Mouse (Mus musculus): Measurements from ENCODE around the gene Agpat3. TPM values are rescaled to one million over a fixed set of nuclear protein-coding genes. Genes with fewer than 3 reads are reported as not detected.
A peak's percentile ranks its signal among the peaks of the same experiment; 100 is the strongest.

The Agpat3 gene
- total and polyA plus RNA-seq, 3 experiments, result 0.07 TPM; not detected in 2

- no peak for DNase-seq (ENCODE audit: low read depth, low spot score)
- Histone ChIP-seq H3K4me3 (ENCODE audit: control insufficient read depth in 1 of 2, insufficient read depth in 1 of 2, low read depth in 2 of 2, low read length in 2 of 2) (peak overlapping the region in 1 of 2 experiments; percentile 77; a peak in 1 of 4 replicates), H3K27me3 (ENCODE audit: control insufficient read depth in 1 of 2, insufficient read depth in 2 of 2, low read length in 2 of 2) (no peaks in the 10 kb centered on the region), H3K4me1 (ENCODE audit: control insufficient read depth in 1 of 2, insufficient read depth in 2 of 2, low read length in 2 of 2) (peaks cover 12 to 37% of the 10 kb centered on the region in 2 experiments), H3K9ac (ENCODE audit: control insufficient read depth, low read depth, low read length, poor library complexity, severe bottlenecking) (no peak overlapping the region), H3K9me3 (replicated peaks; ENCODE audit: insufficient read depth, low read length) (no peaks in the 10 kb centered on the region), H3K27ac (ENCODE audit: control insufficient read depth, low read depth, low read length) (no peak overlapping the region), H3K36me3 (ENCODE audit: control insufficient read depth in 1 of 2, insufficient read depth in 2 of 2, low read length in 2 of 2) (peaks cover 0 to 15% of the 10 kb centered on the region in 2 experiments; a peak in 2 of 4 replicates), H3K79me2 (ENCODE audit: control insufficient read depth, insufficient read depth, low read length, poor library complexity) (no peaks in the 10 kb centered on the region)
- TF ChIP-seq MAFK (IDR thresholded peaks at IDR 0.05; ENCODE audit: borderline replicate concordance, low read depth, low read length), result no peak
- 0 out of 4 replicates have a peak, but pooled peaks of 1 of the 2 experiments have one; percentile 1 for TF ChIP-seq POLR2A (IDR thresholded peaks at IDR 0.05; ENCODE audit: control insufficient read depth in 1 of 2, insufficient read depth in 1 of 2, low read depth in 1 of 2, low read length in 2 of 2, poor library complexity in 1 of 2)
- TF ChIP-seq CHD2 (IDR thresholded peaks at IDR 0.05; ENCODE audit: low read length), result no peak
- peak; percentile 15; the same call in 1 of the 2 replicates for TF ChIP-seq GATA1 (IDR thresholded peaks at IDR 0.05; ENCODE audit: low read depth, low read length)
These were observed 19.5 kb upstream of the Agpat3 start for GRCm38 (mm10) chr10:78371746-78372145.

- H3K9ac ChIP-seq (ENCODE audit: control insufficient read depth, low read depth, low read length, poor library complexity, severe bottlenecking), result peak overlapping the region; percentile 16
- peaks cover 14 to 38% of the 10 kb centered on the region in 2 experiments for H3K4me1 ChIP-seq (ENCODE audit: control insufficient read depth in 1 of 2, insufficient read depth in 2 of 2, low read length in 2 of 2)
- H3K27me3 ChIP-seq (ENCODE audit: control insufficient read depth in 1 of 2, insufficient read depth in 2 of 2, low read length in 2 of 2), result no peaks in the 10 kb centered on the region
- TF ChIP-seq USF1 (IDR thresholded peaks at IDR 0.05; ENCODE audit: low read depth, low read length) (no peak), CTCF (IDR thresholded peaks at IDR 0.05 in 2 of 3, conservative IDR thresholded peaks at IDR 0.05 in 1 of 3; ENCODE audit: control insufficient read depth in 1 of 3, insufficient read depth in 1 of 3, low read depth in 2 of 3, low read length in 3 of 3, poor library complexity in 1 of 3, severe bottlenecking in 1 of 3) (no peak), SIN3A (IDR thresholded peaks at IDR 0.05; ENCODE audit: low read length) (no peak), NRF1 (IDR thresholded peaks at IDR 0.05; ENCODE audit: insufficient read depth, low read depth, low read length, poor library complexity, severe bottlenecking) (no peak), POLR2AphosphoS5 (IDR thresholded peaks at IDR 0.05; ENCODE audit: borderline replicate concordance, low read depth, low read length) (no peak), TAL1 (IDR thresholded peaks at IDR 0.05; ENCODE audit: low read length) (no peak), UBTF (IDR thresholded peaks at IDR 0.05; ENCODE audit: borderline replicate concordance, insufficient read depth, low read depth, low read length) (no peak), HCFC1 (IDR thresholded peaks at IDR 0.05; ENCODE audit: low read depth, low read length) (no peak), MAX (IDR thresholded peaks at IDR 0.05; ENCODE audit: low read length) (no peak), ETS1 (IDR thresholded peaks at IDR 0.05; ENCODE audit: low read depth, low read length) (no peak), MAFK (IDR thresholded peaks at IDR 0.05; ENCODE audit: borderline replicate concordance, low read depth, low read length) (no peak), MEF2A (IDR thresholded peaks at IDR 0.05; ENCODE audit: extremely low read depth, insufficient replicate concordance, low read depth, low read length, poor library complexity, severe bottlenecking) (no peak), RAD21 (IDR thresholded peaks at IDR 0.05; ENCODE audit: low read depth, low read length) (no peak), E2F4 (IDR thresholded peaks at IDR 0.05; ENCODE audit: borderline replicate concordance, low read depth, low read length) (no peak), RCOR1 (IDR thresholded peaks at IDR 0.05; ENCODE audit: low read depth, low read length) (no peak), ZMIZ1 (IDR thresholded peaks at IDR 0.05; ENCODE audit: low read depth, low read length) (no peak)
- H3K79me2 ChIP-seq (ENCODE audit: control insufficient read depth, insufficient read depth, low read length, poor library complexity), result no peaks in the 10 kb centered on the region
- H3K4me3 ChIP-seq (ENCODE audit: control insufficient read depth in 1 of 2, insufficient read depth in 1 of 2, low read depth in 2 of 2, low read length in 2 of 2), result peak overlapping the region; percentile 17 to 27; a peak in 3 of 4 replicates
- peak; percentile 52 for DNase-seq (ENCODE audit: low read depth, low spot score)
- peak overlapping the region; percentile 40 for H3K27ac ChIP-seq (ENCODE audit: control insufficient read depth, low read depth, low read length)
- peaks cover 0 to 19% of the 10 kb centered on the region in 2 experiments; a peak in 2 of 4 replicates for H3K36me3 ChIP-seq (ENCODE audit: control insufficient read depth in 1 of 2, insufficient read depth in 2 of 2, low read length in 2 of 2)
- H3K9me3 ChIP-seq (replicated peaks; ENCODE audit: insufficient read depth, low read length), result no peaks in the 10 kb centered on the region
These were observed 15.3 kb upstream of the Agpat3 start for GRCm38 (mm10) chr10:78367586-78367985.

Data from MEL (cell line).